Mouse (Mus musculus) ES-Bruce4 (cell line): ENCODE results near the gene Stra8.

Source experiments
- CTCF ChIP-seq: IDR thresholded peaks from one replicate; pipeline ENCODE4 v1.8.1; 2011; ENCODE audit warnings: low read depth, low read length
- EP300 ChIP-seq: IDR thresholded peaks from 2 replicates; pipeline ENCODE4 v1.6.1; 2011; ENCODE audit warnings: low read depth, low read length; ENCODE audit not compliant: insufficient read depth
- POLR2A ChIP-seq: IDR thresholded peaks from one replicate; pipeline ENCODE4 v1.8.1; 2011; ENCODE audit warnings: low read length; ENCODE audit not compliant: insufficient read depth

DNA sequence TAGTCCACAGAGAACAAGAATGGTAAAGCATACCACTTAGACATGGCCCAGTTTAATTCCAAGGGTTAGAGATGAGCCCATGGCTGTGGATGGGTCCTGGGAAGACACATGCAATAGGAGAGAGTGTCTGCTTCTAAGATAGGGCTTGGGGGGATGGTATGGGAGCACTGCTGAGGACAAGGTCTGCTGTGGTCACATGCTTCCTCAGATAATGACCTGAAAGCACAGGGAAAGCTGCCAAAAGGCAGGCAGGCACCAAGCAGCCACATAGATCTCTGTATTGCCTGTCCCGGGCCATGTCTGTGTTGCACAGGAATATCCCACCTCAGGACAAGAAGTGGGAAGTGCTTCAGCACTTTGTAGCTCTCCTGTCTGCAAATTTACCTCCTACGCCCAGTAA is 20.8 kb upstream of the Stra8 start:
- no peak for TF ChIP-seq CTCF
- no peak for TF ChIP-seq POLR2A
- TF ChIP-seq EP300, result no peak
